Mouse (Mus musculus) forebrain, embryonic 14.5 days (tissue): Measurements from ENCODE around the gene Tifab. TPM values are rescaled to one million over a fixed set of nuclear protein-coding genes. Genes with fewer than 3 reads are reported as not detected.

Experiments
- ATAC-seq: fragments of 200-750 bp; cut with Nextera tagmentation; 2 replicates; pipeline ENCODE4 v1.8.0; 2017; ENCODE audit warnings: mild to moderate bottlenecking, moderate library complexity
- DNase-seq: peaks from one replicate; pipeline ENCODE4 v3.0.0-alpha.2; 2015; ENCODE audit warnings: low spot score
- H3K27ac ChIP-seq: fragments of 300-500 bp; sonication (generic); 2 replicates; pipeline ENCODE4 v1.5.1; 2014; ENCODE audit warnings: low read depth, mild to moderate bottlenecking, control low read depth, low read length, moderate library complexity
- H3K27me3 ChIP-seq: fragments of 300-500 bp; sonication (generic); replicated peaks from 2 replicates; pipeline ENCODE4 v1.6.1; 2014; ENCODE audit warnings: low read length, control low read depth, mixed read lengths; ENCODE audit not compliant: control insufficient read depth, insufficient read depth
- H3K36me3 ChIP-seq: fragments of 300-500 bp; sonication (generic); 2 replicates; pipeline ENCODE4 v1.6.1; 2014; ENCODE audit warnings: low read length, control low read depth; ENCODE audit not compliant: control insufficient read depth, insufficient read depth
- H3K4me1 ChIP-seq: fragments of 300-500 bp; sonication (generic); 2 replicates; pipeline ENCODE4 v1.6.1; 2014; ENCODE audit warnings: antibody characterized with exemption, low read length, control low read depth; ENCODE audit not compliant: control insufficient read depth, insufficient read depth
- H3K4me2 ChIP-seq: fragments of 300-500 bp; sonication (generic); 2 replicates; pipeline ENCODE4 v1.6.1; 2014; ENCODE audit warnings: mild to moderate bottlenecking, control low read depth, low read length
- H3K4me3 ChIP-seq: fragments of 300-500 bp; sonication (generic); 2 replicates; pipeline ENCODE4 v1.5.1; 2014; ENCODE audit warnings: low read depth, low read length, control low read depth
- H3K9ac ChIP-seq: fragments of 300-500 bp; sonication (generic); 2 replicates; pipeline ENCODE4 v1.6.1; 2014; ENCODE audit warnings: mild to moderate bottlenecking, low read length, control low read depth, moderate library complexity
- H3K9me3 ChIP-seq: fragments of 300-500 bp; sonication (generic); replicated peaks from 2 replicates; pipeline ENCODE4 v1.6.1; 2016; ENCODE audit warnings: low read length, control low read depth, mixed read lengths; ENCODE audit not compliant: control insufficient read depth
- WGBS: fragments of 180-500 bp; shearing (Covaris S2); extraction: QIAGEN DNeasy Blood & Tissue Kit; methylation state at CpG from one replicate; pipeline ENCODE4 v1.1.7; 2014; 5-methylcytosine and 5-hydroxymethylcytosine counted together
- polyA plus RNA-seq: library from polyadenylated mRNA; unstranded; fragments of >200 nt; fragmentation: Nextera tagmentation; extraction: Ambion mirVana; gene quantifications from 2 replicates; pipeline ENCODE4 v1.2.1, GENCODE M21; 2014

Gene Tifab
- polyA plus RNA-seq, 1 experiment from 2014 or later, result 0.58 TPM

DNA sequence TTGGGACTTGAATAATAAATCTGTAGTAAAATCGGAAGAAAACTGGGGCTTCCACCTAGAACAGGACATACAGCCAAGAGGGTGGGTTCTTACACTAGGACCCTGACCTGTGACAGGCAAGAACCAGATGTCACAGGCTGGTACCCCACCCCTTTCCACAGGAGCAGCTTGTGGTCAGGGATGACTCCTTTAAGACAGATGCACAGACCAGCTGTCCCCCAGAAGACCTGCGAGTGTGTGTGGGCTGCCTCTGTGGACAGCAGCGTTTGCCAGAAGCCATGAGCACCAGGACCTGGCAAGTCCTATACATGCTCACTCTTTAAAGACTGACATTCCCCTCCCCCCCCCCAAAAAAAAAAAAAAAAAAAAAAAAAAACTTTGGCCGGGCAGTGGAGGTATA is 49.7 kb downstream of the Tifab start:
- H3K27me3 ChIP-seq, result no peaks in the 10 kb centered on the region
- H3K4me2 ChIP-seq, result no peak overlapping the region
- H3K36me3 ChIP-seq, result peaks cover 61% of the 10 kb centered on the region
- H3K27ac ChIP-seq, result no peak overlapping the region
- 91% methylated on average over 4 of the region's 4 CpGs for WGBS
- DNase-seq (no peak), ATAC-seq (no peak)
- no peak overlapping the region for H3K9ac ChIP-seq
- H3K4me3 ChIP-seq, result no peak overlapping the region
- no peaks in the 10 kb centered on the region for H3K9me3 ChIP-seq
- peaks cover 6% of the 10 kb centered on the region for H3K4me1 ChIP-seq

GRCm38 (mm10) chr13:56125632-56126031 is 53.1 kb downstream of the Tifab start:
- peaks cover 75% of the 10 kb centered on the region for H3K36me3 ChIP-seq
- no peak overlapping the region for H3K4me2 ChIP-seq
- no peak for DNase-seq
- no peak overlapping the region for H3K27ac ChIP-seq
- H3K27me3 ChIP-seq, result no peaks in the 10 kb centered on the region
- ATAC-seq, result no peak
- H3K4me1 ChIP-seq, result no peaks in the 10 kb centered on the region
- H3K9me3 ChIP-seq, result no peaks in the 10 kb centered on the region
- WGBS, result 95% methylated on average over 10 of the region's 10 CpGs
- H3K9ac ChIP-seq, result no peak overlapping the region
- no peak overlapping the region for H3K4me3 ChIP-seq

Other genes with a start within 250 kb of the Tifab start
- gene H2afy, start 42.5 kb downstream of the Tifab start, polyA plus RNA-seq, result 422 and 438 TPM in 2 replicates
- gene Neurog1, start 73.3 kb upstream of the Tifab start, polyA plus RNA-seq, result 3.4 and 4.3 TPM in 2 replicates
- gene Cxcl14, start 117.7 kb upstream of the Tifab start, polyA plus RNA-seq, result 8.1 and 10.8 TPM in 2 replicates
- gene Gm3045, start 247.7 kb upstream of the Tifab start, polyA plus RNA-seq, result not detected in 2 replicates